Mouse (Mus musculus) liver, embryonic 11.5 days (tissue): ENCODE data around the gene Cct3. TPM values are rescaled to one million over a fixed set of nuclear protein-coding genes. Genes with fewer than 3 reads are reported as not detected.

Source experiments
- ATAC-seq: fragments of 200-750 bp; cut with Nextera tagmentation; replicated peaks from 2 replicates; pipeline ENCODE4 v1.8.0; 2017; ENCODE audit warnings: moderate number of reproducible peaks, mild to moderate bottlenecking, moderate TSS enrichment, moderate library complexity; ENCODE audit not compliant: low FRiP score
- DNase-seq: peaks from one replicate; pipeline ENCODE4 v3.0.0-alpha.2; 2017; ENCODE audit warnings: low spot score
- H3K27ac ChIP-seq: fragments of 300-500 bp; sonication (generic); 2 replicates; pipeline ENCODE4 v1.5.1; 2014; ENCODE audit warnings: mild to moderate bottlenecking, low read depth, low read length, control low read depth
- H3K27me3 ChIP-seq: fragments of 300-500 bp; sonication (generic); replicated peaks from 2 replicates; pipeline ENCODE4 v1.6.1; 2014; ENCODE audit warnings: low read length, mixed read lengths; ENCODE audit not compliant: control insufficient read depth, insufficient read depth
- H3K36me3 ChIP-seq: fragments of 300-500 bp; sonication (generic); 2 replicates; pipeline ENCODE4 v1.6.1; 2014; ENCODE audit warnings: mild to moderate bottlenecking, low read length, moderate library complexity, mixed read lengths; ENCODE audit not compliant: control insufficient read depth, insufficient read depth
- H3K4me1 ChIP-seq: fragments of 300-500 bp; sonication (generic); replicated peaks from 2 replicates; pipeline ENCODE4 v1.6.1; 2014; ENCODE audit warnings: low read length, mixed read lengths; ENCODE audit not compliant: control insufficient read depth, insufficient read depth
- H3K4me2 ChIP-seq: fragments of 300-500 bp; sonication (generic); 2 replicates; pipeline ENCODE4 v1.6.1; 2014; ENCODE audit warnings: mild to moderate bottlenecking, control low read depth, moderate library complexity
- H3K4me3 ChIP-seq: fragments of 300-500 bp; sonication (generic); 2 replicates; pipeline ENCODE4 v1.5.1; 2014; ENCODE audit warnings: low read depth, low read length, control low read depth
- H3K9ac ChIP-seq: fragments of 300-500 bp; sonication (generic); 2 replicates; pipeline ENCODE4 v1.6.1; 2014; ENCODE audit warnings: low read depth, low read length, control low read depth
- H3K9me3 ChIP-seq: fragments of 300-500 bp; sonication (generic); 2 replicates; pipeline ENCODE4 v1.6.1; 2016; ENCODE audit warnings: low read length, inconsistent platforms, mixed read lengths; ENCODE audit not compliant: control insufficient read depth
- WGBS: fragments of 180-500 bp; shearing (Covaris S2); extraction: QIAGEN DNeasy Blood & Tissue Kit; methylation state at CpG from one replicate; pipeline ENCODE4 v1.1.7; 2014; 5-methylcytosine and 5-hydroxymethylcytosine counted together
- polyA plus RNA-seq: library from polyadenylated mRNA; unstranded; fragments of >200 nt; fragmentation: Nextera tagmentation; extraction: Ambion mirVana; gene quantifications from 2 replicates; pipeline ENCODE4 v1.2.1, GENCODE M21; 2014

Cct3 gene
- polyA plus RNA-seq, 1 experiment from 2014 or later: 694 TPM

GRCm38 (mm10) chr3:88337367-88338020 is 40.6 kb downstream of the Cct3 start:
- H3K9ac ChIP-seq: peak overlapping the region; percentile 38
- ATAC-seq: no peak
- 38% methylated on average over 11 of the region's 11 CpGs for WGBS
- H3K4me1 ChIP-seq: peaks cover 47% of the 10 kb centered on the region
- H3K4me2 ChIP-seq: peak overlapping the region; percentile 83
- peaks cover 5% of the 10 kb centered on the region for H3K36me3 ChIP-seq
- no peaks in the 10 kb centered on the region for H3K27me3 ChIP-seq
- no peak for DNase-seq
- H3K9me3 ChIP-seq: no peaks in the 10 kb centered on the region
- peak overlapping the region; percentile 97 for H3K27ac ChIP-seq
- peak overlapping the region; percentile 86 for H3K4me3 ChIP-seq

DNA sequence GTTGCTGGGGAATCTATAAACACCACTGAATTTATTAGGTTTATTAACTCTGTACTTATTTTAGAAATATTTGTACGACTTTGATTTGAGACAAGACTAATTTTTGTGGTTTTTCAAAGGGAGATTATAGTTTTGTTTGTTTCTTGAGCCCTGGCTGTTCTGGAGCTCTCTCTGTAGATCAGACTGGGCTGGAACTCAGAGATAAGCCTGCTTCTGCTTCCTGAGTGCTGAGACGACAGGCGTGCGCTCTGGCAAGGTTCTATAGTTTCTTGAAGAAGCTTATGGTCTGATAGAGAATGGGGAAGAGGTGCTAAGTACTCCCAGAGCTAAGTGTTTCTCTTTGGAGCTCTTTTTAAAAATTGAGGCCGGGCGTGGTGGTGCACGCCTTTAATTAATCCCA is 41.4 kb downstream of the Cct3 start:
- H3K4me2 ChIP-seq: peak overlapping the region; percentile 83
- H3K27ac ChIP-seq: peak overlapping the region; percentile 79
- ATAC-seq (peak; percentile 53), DNase-seq (no peak)
- peaks cover 13% of the 10 kb centered on the region for H3K36me3 ChIP-seq
- H3K9ac ChIP-seq: 0 out of 2 replicates have a peak overlapping the region, but pooled peaks have one; percentile 30
- peak overlapping the region; percentile 15 for H3K4me3 ChIP-seq
- peaks cover 47% of the 10 kb centered on the region for H3K4me1 ChIP-seq
- H3K27me3 ChIP-seq: no peaks in the 10 kb centered on the region
- H3K9me3 ChIP-seq: no peaks in the 10 kb centered on the region
- WGBS: 40% methylated on average over 7 of the region's 7 CpGs

DNA sequence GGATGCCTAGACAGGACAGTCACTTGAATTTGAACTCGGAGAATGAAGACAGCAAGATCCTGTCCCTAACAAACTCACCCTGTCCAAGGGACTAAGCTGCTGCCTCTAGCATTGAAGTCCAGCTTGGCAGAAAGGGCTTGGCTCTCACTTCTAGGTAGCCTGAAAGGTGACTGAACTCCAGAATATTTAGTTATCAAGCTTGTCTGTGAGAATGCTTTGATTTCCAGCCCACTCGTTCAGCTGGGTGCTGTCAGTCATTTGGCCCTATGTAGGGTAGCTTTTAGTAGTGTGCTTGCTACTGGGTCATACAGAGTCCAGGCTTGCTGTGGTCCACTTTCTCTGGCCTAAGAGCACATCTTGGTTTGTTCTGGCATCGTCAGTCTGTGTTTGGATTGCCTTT is 42.1 kb downstream of the Cct3 start:
- Histone ChIP-seq H3K27me3 (no peaks in the 10 kb centered on the region), H3K9me3 (no peaks in the 10 kb centered on the region), H3K27ac (peak overlapping the region; percentile 79), H3K4me1 (peaks cover 44% of the 10 kb centered on the region), H3K4me3 (peak overlapping the region; percentile 15), H3K36me3 (peaks cover 20% of the 10 kb centered on the region), H3K9ac (0 out of 2 replicates have a peak overlapping the region, but pooled peaks have one; percentile 30), H3K4me2 (peak overlapping the region; percentile 83)
- DNase-seq: no peak
- 64% methylated on average over 3 of the region's 3 CpGs for WGBS
- ATAC-seq: no peak

DNA sequence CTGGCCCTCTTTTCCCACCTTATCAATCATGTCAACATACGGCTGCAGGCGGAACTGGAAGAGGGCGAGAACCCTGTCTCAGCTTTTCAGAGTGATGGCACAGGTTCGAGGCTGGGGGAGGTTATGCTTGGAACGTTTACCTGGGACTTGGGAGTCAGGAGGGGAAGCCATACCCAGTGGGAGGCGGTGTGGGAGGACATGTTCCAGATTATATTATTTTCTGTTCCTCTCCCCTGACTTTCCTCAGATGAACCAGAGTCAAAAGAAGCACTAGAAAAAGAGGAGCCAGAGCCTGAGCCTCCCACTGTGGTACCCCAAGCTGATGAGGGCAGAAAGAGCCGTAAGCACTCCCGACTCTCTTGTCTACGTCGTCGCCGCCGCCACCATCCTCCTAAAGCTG is 53.8 kb downstream of the Cct3 start:
- no peak overlapping the region for H3K4me2 ChIP-seq
- no peak overlapping the region for H3K9ac ChIP-seq
- no peaks in the 10 kb centered on the region for H3K4me1 ChIP-seq
- ATAC-seq (no peak), DNase-seq (no peak)
- H3K27ac ChIP-seq: no peak overlapping the region
- WGBS: 88% methylated on average over 13 of the region's 13 CpGs
- H3K36me3 ChIP-seq: peaks cover 86% of the 10 kb centered on the region
- no peaks in the 10 kb centered on the region for H3K9me3 ChIP-seq
- H3K27me3 ChIP-seq: no peaks in the 10 kb centered on the region
- no peak overlapping the region for H3K4me3 ChIP-seq

DNA sequence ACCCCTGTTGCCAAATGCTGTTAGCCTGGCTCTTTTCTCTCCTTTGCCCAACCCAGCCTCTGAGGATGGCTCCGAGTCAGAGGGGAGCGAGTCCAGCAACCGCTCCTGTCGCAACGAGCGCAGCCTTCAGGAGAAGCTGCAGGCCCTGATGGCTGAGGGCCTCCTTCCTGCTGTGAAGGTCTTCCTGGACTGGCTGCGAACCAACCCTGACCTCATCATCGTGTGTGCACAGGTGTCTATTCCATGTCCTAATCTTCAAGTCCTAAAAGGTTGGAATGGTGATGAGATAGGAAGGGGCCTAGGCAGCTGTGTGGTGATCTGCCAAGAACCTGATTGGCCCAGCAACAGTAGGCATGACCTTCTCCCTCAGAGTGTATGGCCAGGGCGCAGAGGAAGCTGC is 56.0 kb downstream of the Cct3 start:
- Histone ChIP-seq H3K27me3 (no peaks in the 10 kb centered on the region), H3K9me3 (no peaks in the 10 kb centered on the region), H3K9ac (no peak overlapping the region), H3K4me3 (no peak overlapping the region), H3K36me3 (peaks cover 86% of the 10 kb centered on the region), H3K4me1 (no peaks in the 10 kb centered on the region), H3K27ac (no peak overlapping the region), H3K4me2 (no peak overlapping the region)
- WGBS: 95% methylated on average over 9 of the region's 9 CpGs
- no peak for ATAC-seq
- no peak for DNase-seq

DNA sequence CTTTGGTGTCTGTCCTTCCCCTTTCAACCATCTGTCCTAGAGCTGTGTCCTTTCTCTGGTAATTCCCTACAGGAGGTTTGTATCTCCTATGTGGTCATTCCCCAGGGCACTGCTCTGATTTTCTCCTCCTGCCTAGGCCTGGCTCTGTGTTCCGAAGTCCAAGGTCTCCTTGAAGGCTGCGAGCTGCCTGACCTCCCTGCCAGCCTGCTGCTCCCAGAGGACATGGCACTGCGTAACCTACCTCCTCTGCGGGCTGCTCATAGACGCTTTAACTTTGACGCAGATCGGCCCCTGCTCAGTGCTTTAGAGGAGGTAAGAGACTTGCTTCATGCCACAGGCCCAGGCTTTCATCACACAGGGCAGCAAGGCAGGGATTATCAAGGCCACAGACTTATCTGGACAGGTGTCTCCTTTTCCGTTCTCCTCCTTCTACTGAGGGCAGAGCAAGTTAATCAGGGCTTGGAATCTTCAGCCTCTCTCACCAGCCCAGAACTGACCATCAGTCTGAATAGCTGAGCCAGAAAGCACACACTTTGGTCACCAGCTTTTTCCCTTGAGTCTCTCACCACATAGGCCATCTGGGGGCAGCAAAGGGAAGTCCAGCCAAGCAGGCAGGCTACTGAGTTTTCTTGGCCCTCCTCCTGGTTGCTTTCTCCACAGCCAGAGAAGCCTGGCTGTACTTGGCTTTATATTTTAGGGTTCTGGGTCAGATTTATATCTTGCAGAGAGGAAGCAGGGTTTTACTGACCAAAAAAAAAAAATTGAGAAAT is 57.7 kb downstream of the Cct3 start:
- H3K4me1 ChIP-seq: no peaks in the 10 kb centered on the region
- no peaks in the 10 kb centered on the region for H3K9me3 ChIP-seq
- no peak overlapping the region for H3K4me3 ChIP-seq
- no peaks in the 10 kb centered on the region for H3K27me3 ChIP-seq
- ATAC-seq: no peak
- no peak overlapping the region for H3K27ac ChIP-seq
- no peak overlapping the region for H3K9ac ChIP-seq
- no peak overlapping the region for H3K4me2 ChIP-seq
- H3K36me3 ChIP-seq: peaks cover 91% of the 10 kb centered on the region
- 95% methylated on average over 8 of the region's 8 CpGs for WGBS
- DNase-seq: no peak

- Histone ChIP-seq H3K27me3 (peaks cover 1% of the 10 kb centered on the region; the same call in 1 of the 2 replicates), H3K4me1 (peaks cover 33% of the 10 kb centered on the region), H3K4me2 (no peak overlapping the region), H3K9ac (no peak overlapping the region), H3K36me3 (peaks cover 69% of the 10 kb centered on the region), H3K9me3 (no peaks in the 10 kb centered on the region), H3K27ac (no peak overlapping the region), H3K4me3 (no peak overlapping the region)
- DNase-seq: no peak
- no peak for ATAC-seq
- WGBS: 85% methylated on average over 5 of the region's 5 CpGs
These were observed 62.7 kb downstream of the Cct3 start for GRCm38 (mm10) chr3:88359584-88359983.

GRCm38 (mm10) chr3:88359989-88360388 is 63.1 kb downstream of the Cct3 start:
- no peak for ATAC-seq
- Histone ChIP-seq H3K9me3 (no peaks in the 10 kb centered on the region), H3K4me2 (no peak overlapping the region), H3K36me3 (peaks cover 65% of the 10 kb centered on the region), H3K4me3 (no peak overlapping the region), H3K27me3 (peaks cover 5% of the 10 kb centered on the region), H3K27ac (no peak overlapping the region), H3K9ac (no peak overlapping the region), H3K4me1 (peaks cover 36% of the 10 kb centered on the region)
- no peak for DNase-seq
- 78% methylated on average over 3 of the region's 3 CpGs for WGBS

DNA sequence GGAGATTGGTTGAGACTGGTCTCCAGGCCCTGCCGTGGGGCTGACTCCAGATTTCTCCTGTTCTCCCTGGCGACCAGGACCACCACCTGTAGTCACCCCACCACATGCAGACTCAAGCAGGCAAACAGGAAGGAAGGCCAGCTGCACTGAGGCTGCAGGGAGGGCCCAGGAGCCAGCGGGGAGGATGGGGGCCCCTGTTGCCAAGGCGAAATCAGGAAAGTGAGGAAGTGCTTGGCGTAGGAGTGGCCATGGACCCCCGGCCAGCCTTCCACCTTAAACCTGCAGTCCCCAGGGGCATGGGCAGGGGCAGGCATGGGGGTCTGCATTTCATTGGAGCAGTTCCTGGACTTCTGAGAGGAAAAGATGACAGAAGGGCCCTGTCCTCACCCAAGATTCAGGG is 64.2 kb downstream of the Cct3 start:
- WGBS: 72% methylated on average over 6 of the region's 6 CpGs
- Histone ChIP-seq H3K9me3 (no peaks in the 10 kb centered on the region), H3K36me3 (peaks cover 54% of the 10 kb centered on the region), H3K27me3 (peaks cover 17% of the 10 kb centered on the region), H3K9ac (no peak overlapping the region), H3K27ac (no peak overlapping the region), H3K4me2 (no peak overlapping the region), H3K4me3 (no peak overlapping the region), H3K4me1 (peaks cover 36% of the 10 kb centered on the region)
- no peak for ATAC-seq
- DNase-seq: no peak
